Mouse (Mus musculus) neural tube, embryonic 15.5 days (tissue): ENCODE data around the gene Lmx1b. TPM values are rescaled to one million over a fixed set of nuclear protein-coding genes. Genes with fewer than 3 reads are reported as not detected.

Source experiments
- ATAC-seq: fragments of 200-750 bp; cut with Nextera tagmentation; 2 replicates; pipeline ENCODE4 v1.8.0; 2017; ENCODE audit warnings: mild to moderate bottlenecking, moderate TSS enrichment, moderate library complexity; ENCODE audit not compliant: low FRiP score
- H3K27ac ChIP-seq: fragments of 300-500 bp; sonication (generic); replicated peaks from 2 replicates; pipeline ENCODE4 v1.5.1; 2015; ENCODE audit warnings: mild to moderate bottlenecking, inconsistent platforms
- H3K27me3 ChIP-seq: fragments of 300-500 bp; sonication (generic); replicated peaks from 2 replicates; pipeline ENCODE4 v1.6.1; 2015; ENCODE audit warnings: inconsistent platforms
- H3K36me3 ChIP-seq: fragments of 300-500 bp; sonication (generic); 2 replicates; pipeline ENCODE4 v1.6.1; 2015; ENCODE audit warnings: inconsistent platforms
- H3K4me1 ChIP-seq: fragments of 300-500 bp; sonication (generic); 2 replicates; pipeline ENCODE4 v1.6.1; 2015; ENCODE audit warnings: inconsistent platforms
- H3K4me2 ChIP-seq: fragments of 300-500 bp; sonication (generic); 2 replicates; pipeline ENCODE4 v1.6.1; 2015; ENCODE audit warnings: inconsistent platforms, mild to moderate bottlenecking, moderate library complexity
- H3K4me3 ChIP-seq: fragments of 300-500 bp; sonication (generic); replicated peaks from 2 replicates; pipeline ENCODE4 v1.5.1; 2015; ENCODE audit warnings: mild to moderate bottlenecking, inconsistent platforms
- H3K9ac ChIP-seq: fragments of 300-500 bp; sonication (generic); replicated peaks from 2 replicates; pipeline ENCODE4 v1.6.1; 2015; ENCODE audit warnings: mild to moderate bottlenecking, inconsistent platforms
- H3K9me3 ChIP-seq: fragments of 300-500 bp; sonication (generic); replicated peaks from 2 replicates; pipeline ENCODE4 v1.6.1; 2016; ENCODE audit warnings: inconsistent platforms
- WGBS: fragments of 180-500 bp; shearing (Covaris S2); methylation state at CpG from one replicate; pipeline ENCODE4 v1.1.7; 2015; ENCODE audit warnings: mixed read lengths; 5-methylcytosine and 5-hydroxymethylcytosine counted together
- polyA plus RNA-seq: library from polyadenylated mRNA; unstranded; fragments of >200 nt; fragmentation: Nextera tagmentation; extraction: Ambion mirVana; gene quantifications from 2 replicates; pipeline ENCODE4 v1.2.1, GENCODE M21; 2015

The Lmx1b gene
- polyA plus RNA-seq, 1 experiment from 2014 or later, result 8.5 TPM

- H3K36me3 ChIP-seq, result no peaks in the 10 kb centered on the region
- peak overlapping the region; percentile 37 for H3K4me2 ChIP-seq
- no peak overlapping the region for H3K4me3 ChIP-seq
- peak overlapping the region; percentile 57 for H3K27ac ChIP-seq
- WGBS, result 17% methylated on average over 16 of the region's 16 CpGs
- ATAC-seq, result no peak
- H3K4me1 ChIP-seq, result peaks cover 91% of the 10 kb centered on the region
- H3K9ac ChIP-seq, result no peak overlapping the region
- H3K9me3 ChIP-seq, result no peaks in the 10 kb centered on the region
- peaks cover 82% of the 10 kb centered on the region for H3K27me3 ChIP-seq
Observed at GRCm38 (mm10) chr2:33626262-33627057, 13.9 kb downstream of the Lmx1b start.

GRCm38 (mm10) chr2:33617670-33618069 lies 22.6 kb downstream of the Lmx1b start:
- peak; percentile 17; the same call in 1 of the 2 replicates for ATAC-seq
- no peak overlapping the region; the same call in 1 of the 2 replicates for H3K9ac ChIP-seq
- H3K4me2 ChIP-seq, result peak overlapping the region; percentile 75
- no peaks in the 10 kb centered on the region for H3K36me3 ChIP-seq
- 44% methylated on average over 9 of the region's 9 CpGs for WGBS
- no peak overlapping the region for H3K4me3 ChIP-seq
- H3K9me3 ChIP-seq, result no peaks in the 10 kb centered on the region
- H3K27ac ChIP-seq, result peak overlapping the region; percentile 92
- H3K27me3 ChIP-seq, result peaks cover 66% of the 10 kb centered on the region
- peaks cover 73% of the 10 kb centered on the region for H3K4me1 ChIP-seq

GRCm38 (mm10) chr2:33616411-33616843 lies 23.9 kb downstream of the Lmx1b start:
- Histone ChIP-seq H3K36me3 (no peaks in the 10 kb centered on the region), H3K27me3 (peaks cover 68% of the 10 kb centered on the region), H3K27ac (peak overlapping the region; percentile 92), H3K9ac (peak overlapping the region; percentile 53), H3K4me3 (peak overlapping the region; percentile 38), H3K4me1 (peaks cover 76% of the 10 kb centered on the region), H3K9me3 (no peaks in the 10 kb centered on the region), H3K4me2 (peak overlapping the region; percentile 75)
- ATAC-seq, result peak; percentile 88
- WGBS, result under 1% methylated on average over 30 of the region's 30 CpGs

- H3K4me1 ChIP-seq, result peaks cover 81% of the 10 kb centered on the region
- H3K27ac ChIP-seq, result peak overlapping the region; percentile 92
- H3K36me3 ChIP-seq, result no peaks in the 10 kb centered on the region
- H3K9ac ChIP-seq, result peak overlapping the region; percentile 53
- peak overlapping the region; percentile 75 for H3K4me2 ChIP-seq
- WGBS, result 3% methylated on average over 17 of the region's 17 CpGs
- peak overlapping the region; percentile 38 for H3K4me3 ChIP-seq
- H3K27me3 ChIP-seq, result peaks cover 69% of the 10 kb centered on the region
- ATAC-seq, result peak; percentile 23
- no peaks in the 10 kb centered on the region for H3K9me3 ChIP-seq
Observed at GRCm38 (mm10) chr2:33615843-33616344, 24.4 kb downstream of the Lmx1b start.

- Histone ChIP-seq H3K4me3 (no peak overlapping the region), H3K9me3 (no peaks in the 10 kb centered on the region), H3K4me2 (peak overlapping the region; percentile 5), H3K4me1 (peaks cover 61% of the 10 kb centered on the region), H3K36me3 (no peaks in the 10 kb centered on the region), H3K27me3 (peaks cover 16% of the 10 kb centered on the region), H3K9ac (no peak overlapping the region), H3K27ac (peak overlapping the region; percentile 72)
- WGBS, result 3% methylated on average over 18 of the region's 18 CpGs
- ATAC-seq, result peak; percentile 39
Observed at GRCm38 (mm10) chr2:33605487-33606256, 34.6 kb downstream of the Lmx1b start.

- peak; percentile 40 for ATAC-seq
Observed at GRCm38 (mm10) chr2:33604846-33605486, 35.3 kb downstream of the Lmx1b start.

GRCm38 (mm10) chr2:33600520-33600919 lies 39.8 kb downstream of the Lmx1b start:
- Histone ChIP-seq H3K27ac (no peak overlapping the region), H3K36me3 (no peaks in the 10 kb centered on the region), H3K9me3 (no peaks in the 10 kb centered on the region), H3K27me3 (peaks cover 9% of the 10 kb centered on the region), H3K4me1 (peaks cover 53% of the 10 kb centered on the region), H3K4me2 (no peak overlapping the region), H3K4me3 (no peak overlapping the region), H3K9ac (no peak overlapping the region)
- no peak for ATAC-seq
- WGBS, result 45% methylated on average over 6 of the region's 6 CpGs

More at GRCm38 (mm10) chr2:33604846-33605486, 35.3 kb downstream of the Lmx1b start:
- WGBS, result 13% methylated on average over 7 of the region's 7 CpGs
- peak overlapping the region; percentile 72 for H3K27ac ChIP-seq
- no peaks in the 10 kb centered on the region for H3K9me3 ChIP-seq
- H3K36me3 ChIP-seq, result no peaks in the 10 kb centered on the region
- H3K27me3 ChIP-seq, result peaks cover 16% of the 10 kb centered on the region; the same call in 1 of the 2 replicates
- peaks cover 61% of the 10 kb centered on the region for H3K4me1 ChIP-seq
- H3K4me2 ChIP-seq, result peak overlapping the region; percentile 5
- H3K4me3 ChIP-seq, result no peak overlapping the region
- H3K9ac ChIP-seq, result no peak overlapping the region

GRCm38 (mm10) chr2:33597384-33597783 lies 42.9 kb downstream of the Lmx1b start:
- ATAC-seq, result no peak
- H3K4me3 ChIP-seq, result no peak overlapping the region
- peaks cover 61% of the 10 kb centered on the region for H3K4me1 ChIP-seq
- 6% methylated on average over 4 of the region's 4 CpGs for WGBS
- H3K27ac ChIP-seq, result peak overlapping the region; percentile 45; the same call in 1 of the 2 replicates
- no peaks in the 10 kb centered on the region for H3K9me3 ChIP-seq
- H3K9ac ChIP-seq, result no peak overlapping the region
- H3K36me3 ChIP-seq, result no peaks in the 10 kb centered on the region
- peaks cover 3% of the 10 kb centered on the region; the same call in 1 of the 2 replicates for H3K27me3 ChIP-seq
- H3K4me2 ChIP-seq, result no peak overlapping the region

GRCm38 (mm10) chr2:33595085-33595423 lies 45.3 kb downstream of the Lmx1b start:
- no peaks in the 10 kb centered on the region for H3K9me3 ChIP-seq
- peaks cover 66% of the 10 kb centered on the region for H3K4me1 ChIP-seq
- no peak overlapping the region; the same call in 1 of the 2 replicates for H3K9ac ChIP-seq
- H3K4me3 ChIP-seq, result no peak overlapping the region
- peak overlapping the region; percentile 72 for H3K27ac ChIP-seq
- WGBS, result 16% methylated on average over 7 of the region's 7 CpGs
- peaks cover 3% of the 10 kb centered on the region; the same call in 1 of the 2 replicates for H3K27me3 ChIP-seq
- peak overlapping the region; percentile 19; the same call in 1 of the 2 replicates for H3K4me2 ChIP-seq
- ATAC-seq, result no peak
- no peaks in the 10 kb centered on the region for H3K36me3 ChIP-seq

GRCm38 (mm10) chr2:33594181-33595084 lies 45.9 kb downstream of the Lmx1b start:
- 46% methylated on average over 9 of the region's 9 CpGs for WGBS
- peak overlapping the region; percentile 19; the same call in 1 of the 2 replicates for H3K4me2 ChIP-seq
- no peak for ATAC-seq
- H3K27me3 ChIP-seq, result peaks cover 4% of the 10 kb centered on the region; the same call in 1 of the 2 replicates
- H3K9me3 ChIP-seq, result no peaks in the 10 kb centered on the region
- no peaks in the 10 kb centered on the region for H3K36me3 ChIP-seq
- peaks cover 67% of the 10 kb centered on the region for H3K4me1 ChIP-seq
- H3K4me3 ChIP-seq, result no peak overlapping the region
- peak overlapping the region; percentile 72 for H3K27ac ChIP-seq
- H3K9ac ChIP-seq, result no peak overlapping the region
